Mouse (Mus musculus): ENCODE measurements at regions not wholly inside any gene's neighbourhood (a gene's known extent, or its start where the extent isn't known, plus 50 kb on each side); places are given as distances from the start of the nearest gene placed in this dataset.

- no peak overlapping the region for H3K4me2 ChIP-seq
- H3K27ac ChIP-seq (ENCODE audit: low read depth, low read length) = no peak overlapping the region
- no peak overlapping the region for H3K4me3 ChIP-seq (ENCODE audit: low read depth, low read length)
- no peaks in the 10 kb centered on the region for H3K27me3 ChIP-seq (replicated peaks; ENCODE audit: control insufficient read depth, insufficient read depth, low read length)
- H3K9ac ChIP-seq (ENCODE audit: low read depth, low read length) = no peak overlapping the region
- H3K36me3 ChIP-seq (ENCODE audit: control insufficient read depth, insufficient read depth, low read length) = no peaks in the 10 kb centered on the region
- no peak for DNase-seq (ENCODE audit: low spot score)
- no peaks in the 10 kb centered on the region for H3K9me3 ChIP-seq (ENCODE audit: control insufficient read depth, low read length)
- ATAC-seq (replicated peaks; ENCODE audit: low FRiP score) = peak; percentile 49; the same call in 1 of the 2 replicates
- WGBS = 70% methylated on average over 8 of the region's 8 CpGs
- H3K4me1 ChIP-seq (replicated peaks; ENCODE audit: control insufficient read depth, insufficient read depth, low read length) = no peaks in the 10 kb centered on the region
Measured at GRCm38 (mm10) chr14:96990542-96991162, 471.8 kb upstream of the Klhl1 start.

- no peak for ATAC-seq (replicated peaks; ENCODE audit: low FRiP score)
- WGBS = 83% methylated on average over 5 of the region's 5 CpGs
Measured at GRCm38 (mm10) chr14:96963074-96963447, 444.2 kb upstream of the Klhl1 start.

GRCm38 (mm10) chr14:96962426-96963073, 443.6 kb upstream of the Klhl1 start:
- Histone ChIP-seq H3K9me3 (ENCODE audit: control insufficient read depth, low read length) (no peaks in the 10 kb centered on the region), H3K4me2 (no peak overlapping the region), H3K4me3 (ENCODE audit: low read depth, low read length) (no peak overlapping the region), H3K36me3 (ENCODE audit: control insufficient read depth, insufficient read depth, low read length) (no peaks in the 10 kb centered on the region), H3K4me1 (replicated peaks; ENCODE audit: control insufficient read depth, insufficient read depth, low read length) (no peaks in the 10 kb centered on the region), H3K9ac (ENCODE audit: low read depth, low read length) (no peak overlapping the region), H3K27me3 (replicated peaks; ENCODE audit: control insufficient read depth, insufficient read depth, low read length) (no peaks in the 10 kb centered on the region), H3K27ac (ENCODE audit: low read depth, low read length) (no peak overlapping the region)
- ATAC-seq (replicated peaks; ENCODE audit: low FRiP score) (no peak), DNase-seq (ENCODE audit: low spot score) (no peak)
- 54% methylated on average over 8 of the region's 8 CpGs for WGBS

More at GRCm38 (mm10) chr14:96963074-96963447, 444.2 kb upstream of the Klhl1 start:
- no peak for DNase-seq (ENCODE audit: low spot score)
- H3K9ac ChIP-seq (ENCODE audit: low read depth, low read length) = no peak overlapping the region
- no peaks in the 10 kb centered on the region for H3K27me3 ChIP-seq (replicated peaks; ENCODE audit: control insufficient read depth, insufficient read depth, low read length)
- no peak overlapping the region for H3K4me2 ChIP-seq
- H3K4me1 ChIP-seq (replicated peaks; ENCODE audit: control insufficient read depth, insufficient read depth, low read length) = no peaks in the 10 kb centered on the region
- no peak overlapping the region for H3K4me3 ChIP-seq (ENCODE audit: low read depth, low read length)
- no peaks in the 10 kb centered on the region for H3K36me3 ChIP-seq (ENCODE audit: control insufficient read depth, insufficient read depth, low read length)
- H3K27ac ChIP-seq (ENCODE audit: low read depth, low read length) = no peak overlapping the region
- no peaks in the 10 kb centered on the region for H3K9me3 ChIP-seq (ENCODE audit: control insufficient read depth, low read length)

- no peak overlapping the region for H3K4me2 ChIP-seq
- H3K36me3 ChIP-seq (ENCODE audit: control insufficient read depth, insufficient read depth, low read length) = no peaks in the 10 kb centered on the region
- no peaks in the 10 kb centered on the region for H3K4me1 ChIP-seq (replicated peaks; ENCODE audit: control insufficient read depth, insufficient read depth, low read length)
- no peak overlapping the region for H3K4me3 ChIP-seq (ENCODE audit: low read depth, low read length)
- WGBS = 82% methylated on average over 4 of the region's 4 CpGs
- no peak overlapping the region for H3K9ac ChIP-seq (ENCODE audit: low read depth, low read length)
- H3K9me3 ChIP-seq (ENCODE audit: control insufficient read depth, low read length) = no peaks in the 10 kb centered on the region
- H3K27me3 ChIP-seq (replicated peaks; ENCODE audit: control insufficient read depth, insufficient read depth, low read length) = no peaks in the 10 kb centered on the region
- no peak for ATAC-seq (replicated peaks; ENCODE audit: low FRiP score)
- no peak overlapping the region for H3K27ac ChIP-seq (ENCODE audit: low read depth, low read length)
- DNase-seq (ENCODE audit: low spot score) = no peak
Measured at GRCm38 (mm10) chr14:96956115-96956514, 437.2 kb upstream of the Klhl1 start.

GRCm38 (mm10) chr14:96954462-96954861, 435.6 kb upstream of the Klhl1 start:
- Histone ChIP-seq H3K27me3 (replicated peaks; ENCODE audit: control insufficient read depth, insufficient read depth, low read length) (no peaks in the 10 kb centered on the region), H3K4me3 (ENCODE audit: low read depth, low read length) (no peak overlapping the region), H3K36me3 (ENCODE audit: control insufficient read depth, insufficient read depth, low read length) (no peaks in the 10 kb centered on the region), H3K9me3 (ENCODE audit: control insufficient read depth, low read length) (no peaks in the 10 kb centered on the region), H3K27ac (ENCODE audit: low read depth, low read length) (no peak overlapping the region), H3K4me2 (no peak overlapping the region), H3K9ac (ENCODE audit: low read depth, low read length) (no peak overlapping the region), H3K4me1 (replicated peaks; ENCODE audit: control insufficient read depth, insufficient read depth, low read length) (no peaks in the 10 kb centered on the region)
- ATAC-seq (replicated peaks; ENCODE audit: low FRiP score) (no peak), DNase-seq (ENCODE audit: low spot score) (no peak)

- H3K9me3 ChIP-seq (ENCODE audit: control insufficient read depth, low read length) = no peaks in the 10 kb centered on the region
- H3K4me3 ChIP-seq (ENCODE audit: low read depth, low read length) = no peak overlapping the region
- H3K4me2 ChIP-seq = no peak overlapping the region
- H3K27ac ChIP-seq (ENCODE audit: low read depth, low read length) = no peak overlapping the region
- ATAC-seq (replicated peaks; ENCODE audit: low FRiP score) (no peak), DNase-seq (ENCODE audit: low spot score) (no peak)
- no peaks in the 10 kb centered on the region for H3K4me1 ChIP-seq (replicated peaks; ENCODE audit: control insufficient read depth, insufficient read depth, low read length)
- 8% methylated on average over 2 of the region's 2 CpGs for WGBS
- H3K36me3 ChIP-seq (ENCODE audit: control insufficient read depth, insufficient read depth, low read length) = no peaks in the 10 kb centered on the region
- H3K9ac ChIP-seq (ENCODE audit: low read depth, low read length) = no peak overlapping the region
- H3K27me3 ChIP-seq (replicated peaks; ENCODE audit: control insufficient read depth, insufficient read depth, low read length) = no peaks in the 10 kb centered on the region
Measured at GRCm38 (mm10) chr14:96908737-96909136, 389.8 kb upstream of the Klhl1 start.

GRCm38 (mm10) chr14:96879701-96880100, 360.8 kb upstream of the Klhl1 start:
- ATAC-seq (replicated peaks; ENCODE audit: low FRiP score) (no peak), DNase-seq (ENCODE audit: low spot score) (no peak)
- no peak overlapping the region for H3K4me3 ChIP-seq (ENCODE audit: low read depth, low read length)
- no peaks in the 10 kb centered on the region for H3K27me3 ChIP-seq (replicated peaks; ENCODE audit: control insufficient read depth, insufficient read depth, low read length)
- H3K4me2 ChIP-seq = no peak overlapping the region
- H3K9ac ChIP-seq (ENCODE audit: low read depth, low read length) = no peak overlapping the region
- H3K4me1 ChIP-seq (replicated peaks; ENCODE audit: control insufficient read depth, insufficient read depth, low read length) = no peaks in the 10 kb centered on the region
- H3K27ac ChIP-seq (ENCODE audit: low read depth, low read length) = no peak overlapping the region
- H3K36me3 ChIP-seq (ENCODE audit: control insufficient read depth, insufficient read depth, low read length) = no peaks in the 10 kb centered on the region
- H3K9me3 ChIP-seq (ENCODE audit: control insufficient read depth, low read length) = no peaks in the 10 kb centered on the region
- WGBS = 82% methylated on average over 3 of the region's 3 CpGs

- ATAC-seq (replicated peaks; ENCODE audit: low FRiP score) (no peak; the same call in 1 of the 2 replicates), DNase-seq (ENCODE audit: low spot score) (no peak)
- Histone ChIP-seq H3K4me3 (ENCODE audit: low read depth, low read length) (no peak overlapping the region), H3K27ac (ENCODE audit: low read depth, low read length) (no peak overlapping the region), H3K27me3 (replicated peaks; ENCODE audit: control insufficient read depth, insufficient read depth, low read length) (no peaks in the 10 kb centered on the region), H3K9me3 (ENCODE audit: control insufficient read depth, low read length) (no peaks in the 10 kb centered on the region), H3K9ac (ENCODE audit: low read depth, low read length) (no peak overlapping the region), H3K4me2 (no peak overlapping the region), H3K4me1 (replicated peaks; ENCODE audit: control insufficient read depth, insufficient read depth, low read length) (no peaks in the 10 kb centered on the region), H3K36me3 (ENCODE audit: control insufficient read depth, insufficient read depth, low read length) (no peaks in the 10 kb centered on the region)
- WGBS = 85% methylated on average over 4 of the region's 4 CpGs
Measured at GRCm38 (mm10) chr14:96871969-96872368, 353.1 kb upstream of the Klhl1 start.

GRCm38 (mm10) chr14:96838910-96839309, 320.0 kb upstream of the Klhl1 start:
- H3K4me3 ChIP-seq (ENCODE audit: low read depth, low read length) = no peak overlapping the region
- DNase-seq (ENCODE audit: low spot score) (no peak), ATAC-seq (replicated peaks; ENCODE audit: low FRiP score) (no peak)
- no peak overlapping the region for H3K4me2 ChIP-seq
- no peaks in the 10 kb centered on the region for H3K4me1 ChIP-seq (replicated peaks; ENCODE audit: control insufficient read depth, insufficient read depth, low read length)
- H3K9me3 ChIP-seq (ENCODE audit: control insufficient read depth, low read length) = no peaks in the 10 kb centered on the region
- H3K9ac ChIP-seq (ENCODE audit: low read depth, low read length) = no peak overlapping the region
- no peaks in the 10 kb centered on the region for H3K27me3 ChIP-seq (replicated peaks; ENCODE audit: control insufficient read depth, insufficient read depth, low read length)
- H3K27ac ChIP-seq (ENCODE audit: low read depth, low read length) = no peak overlapping the region
- no peaks in the 10 kb centered on the region for H3K36me3 ChIP-seq (ENCODE audit: control insufficient read depth, insufficient read depth, low read length)
- WGBS = 60% methylated on average over 2 of the region's 2 CpGs
